Mouse (Mus musculus) embryo, embryonic 10 days (tissue): ENCODE data around the gene Cxcr1.

ENCODE experiments used
- DNase-seq: peaks from one replicate; pipeline ENCODE4 v3.0.0-alpha.2; 2015; ENCODE audit warnings: low spot score

The Cxcr1 gene

GRCm38 (mm10) chr1:74194445-74194844 lies at the start of gene Cxcr1:
Cxcr1 (minus strand) TSS chr1:74194631.
- DNase-seq: no peak

DNA sequence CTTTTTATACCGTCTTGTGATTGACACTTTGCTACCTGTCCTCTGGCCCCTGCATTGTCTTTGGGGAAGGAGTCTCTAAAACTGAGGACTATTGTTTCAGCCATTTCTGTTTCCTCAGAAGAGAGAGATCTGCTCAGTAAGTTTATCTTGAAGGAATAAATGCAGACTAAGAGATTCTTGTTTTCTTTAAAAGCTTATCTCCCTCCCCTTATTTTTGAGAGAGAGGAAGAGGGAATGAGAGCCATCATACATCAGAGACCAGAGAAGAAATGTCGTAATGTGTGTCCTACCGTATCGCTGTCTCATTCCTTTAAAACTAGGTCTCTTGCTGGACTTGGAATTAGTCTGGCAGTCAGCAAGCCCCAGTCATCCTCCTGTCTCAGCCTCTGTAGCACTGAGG lies 46.4 kb upstream of the Cxcr1 start:
- DNase-seq: no peak

GRCm38 (mm10) chr1:74240311-74240710 lies 45.9 kb upstream of the Cxcr1 start:
- no peak for DNase-seq

- DNase-seq: no peak
These were observed 45.2 kb upstream of the Cxcr1 start for GRCm38 (mm10) chr1:74239618-74240017.

GRCm38 (mm10) chr1:74239162-74239561 lies 44.7 kb upstream of the Cxcr1 start:
- no peak for DNase-seq

DNA sequence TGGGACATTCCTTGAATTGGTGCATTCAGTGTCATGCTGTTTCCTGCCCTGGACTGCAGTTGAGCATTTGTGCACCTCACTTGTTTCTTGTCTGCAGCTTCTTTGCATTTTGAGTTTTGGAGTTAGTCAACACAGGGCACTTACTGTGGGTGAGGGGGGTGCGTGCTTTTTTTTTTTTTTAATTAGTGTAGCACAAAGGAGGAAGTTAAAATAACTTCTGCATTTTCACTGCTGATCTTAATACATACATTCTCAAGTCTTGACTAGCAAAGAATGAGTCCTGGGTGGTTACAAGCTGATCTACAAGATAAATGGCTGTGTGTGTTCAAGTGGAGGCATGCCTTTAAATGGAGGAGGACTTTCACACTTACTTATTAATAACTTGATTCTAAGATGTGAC lies 43.7 kb upstream of the Cxcr1 start:
- no peak for DNase-seq

DNA sequence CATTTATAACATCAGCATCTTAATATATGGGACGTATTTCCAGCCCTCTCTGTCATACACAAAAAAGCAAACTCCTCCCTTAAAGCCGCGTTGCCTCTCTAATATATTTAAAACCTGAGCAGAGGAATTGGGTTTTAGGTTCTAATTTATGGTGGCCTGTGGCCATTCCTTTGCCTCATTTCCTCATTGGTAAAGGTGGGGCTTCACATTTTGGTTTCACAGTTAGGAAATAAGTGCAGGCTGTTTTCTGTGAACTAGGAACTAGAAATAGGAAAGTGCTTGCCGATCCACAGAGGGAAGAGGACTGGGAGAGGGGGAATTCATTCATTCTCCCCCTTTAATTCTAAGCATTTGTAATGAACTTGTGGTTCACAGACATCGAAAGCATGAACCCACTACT lies 43.2 kb upstream of the Cxcr1 start:
- no peak for DNase-seq

DNA sequence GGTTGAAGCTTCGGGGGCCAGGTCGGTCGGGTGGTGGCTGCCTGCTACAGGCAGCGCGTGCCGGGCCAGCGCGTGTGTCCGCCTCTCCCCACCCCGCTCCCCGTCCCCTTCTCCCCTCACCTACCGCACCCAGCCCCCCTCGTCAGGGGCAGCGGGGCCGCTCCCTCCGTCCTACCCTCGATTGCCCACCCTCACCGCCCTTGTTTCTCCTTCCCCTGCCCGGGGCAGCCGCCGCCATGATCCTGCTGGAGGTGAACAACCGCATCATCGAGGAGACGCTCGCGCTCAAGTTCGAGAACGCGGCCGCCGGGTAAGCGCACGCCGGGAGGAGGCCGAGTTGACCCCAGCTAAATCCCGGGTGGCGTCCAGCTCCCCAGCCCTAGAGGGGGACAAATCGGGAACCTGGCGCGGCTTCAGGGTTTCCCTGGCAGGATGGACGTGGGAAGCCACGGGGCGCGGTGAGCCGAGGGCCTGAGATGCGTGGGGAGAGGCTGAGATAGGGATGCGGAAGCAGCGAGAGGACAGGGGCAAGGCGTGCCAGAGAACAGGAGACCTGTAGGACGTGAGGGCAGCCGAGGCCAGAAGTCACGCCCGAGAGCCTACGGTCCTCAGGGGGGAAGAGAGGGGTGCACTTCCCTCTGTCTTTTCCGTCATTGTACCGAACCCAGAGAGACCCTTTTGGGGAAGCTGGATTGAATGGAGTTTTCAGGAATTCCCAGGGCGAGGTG lies 42.3 kb upstream of the Cxcr1 start:
- DNase-seq: peak; percentile 49

- peak; percentile 97 for DNase-seq
These were observed 41.6 kb upstream of the Cxcr1 start, which contains the start of gene Arpc2 for GRCm38 (mm10) chr1:74235938-74236589. Arpc2 (plus strand) TSS chr1:74236084.

GRCm38 (mm10) chr1:74230992-74231391 lies 36.6 kb upstream of the Cxcr1 start:
- DNase-seq: no peak

DNA sequence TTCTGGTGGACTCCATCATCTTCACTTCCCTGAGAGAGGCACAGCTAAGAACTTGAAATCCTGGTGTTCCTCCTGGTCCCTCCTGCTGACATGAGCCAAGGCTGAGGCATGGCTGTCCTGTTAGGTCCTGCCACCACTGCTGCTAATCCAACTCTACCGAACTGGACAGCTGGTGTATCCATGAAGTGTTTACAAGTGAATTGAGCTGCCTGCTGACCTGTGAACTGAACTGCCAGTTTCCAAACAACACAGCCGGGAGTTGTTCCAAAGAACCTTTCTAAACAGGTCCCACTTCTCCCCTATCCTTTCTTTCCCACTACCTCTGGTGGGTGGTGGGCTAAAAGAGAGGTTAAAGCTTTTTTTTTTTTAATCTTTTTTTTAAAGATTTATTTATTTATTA lies 35.5 kb upstream of the Cxcr1 start:
- no peak for DNase-seq

- DNase-seq: no peak
These were observed 32.9 kb upstream of the Cxcr1 start for GRCm38 (mm10) chr1:74227317-74227716.

DNA sequence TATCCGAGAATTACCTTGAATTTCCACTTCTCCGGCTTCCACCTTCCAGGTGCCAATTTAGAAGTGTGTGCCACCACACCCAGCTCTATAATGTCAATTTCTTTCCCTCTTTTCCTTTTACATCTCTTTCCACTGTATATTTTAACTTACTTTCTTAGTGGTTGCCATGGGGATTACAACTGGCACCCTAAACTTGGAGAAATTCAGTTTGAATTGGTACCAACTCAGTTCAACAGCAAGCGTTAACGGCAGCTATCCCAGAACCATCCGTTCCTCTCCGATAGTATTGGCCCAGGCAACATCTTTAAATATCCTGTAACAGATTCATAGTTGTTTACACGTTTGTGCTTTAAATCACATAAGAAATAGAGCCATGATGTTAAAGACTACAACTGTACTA lies 25.5 kb upstream of the Cxcr1 start:
- DNase-seq: no peak

GRCm38 (mm10) chr1:74208941-74209340 lies 14.5 kb upstream of the Cxcr1 start:
- no peak for DNase-seq

- DNase-seq: no peak
These were observed 13.5 kb upstream of the Cxcr1 start for GRCm38 (mm10) chr1:74207906-74208305.

DNA sequence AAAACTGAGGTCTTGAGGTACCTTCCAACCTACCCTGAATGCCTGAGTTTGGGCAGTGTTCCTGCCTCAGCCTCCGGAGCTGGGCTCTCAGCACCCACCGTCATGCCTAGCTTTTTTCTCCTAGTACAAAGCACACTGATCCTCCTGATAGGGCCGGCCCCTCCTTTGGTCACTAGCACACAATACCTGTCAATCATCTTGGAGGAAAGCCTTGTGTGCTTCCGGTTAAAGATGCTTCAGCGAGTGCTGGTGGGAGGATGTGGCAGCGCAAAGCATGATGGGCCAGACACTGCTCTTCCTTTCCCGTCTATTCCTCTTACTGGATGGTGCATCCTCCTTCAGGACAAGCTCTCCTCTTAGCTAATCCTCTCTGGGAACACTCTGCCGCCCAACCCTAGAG lies 12.2 kb upstream of the Cxcr1 start:
- no peak for DNase-seq

DNA sequence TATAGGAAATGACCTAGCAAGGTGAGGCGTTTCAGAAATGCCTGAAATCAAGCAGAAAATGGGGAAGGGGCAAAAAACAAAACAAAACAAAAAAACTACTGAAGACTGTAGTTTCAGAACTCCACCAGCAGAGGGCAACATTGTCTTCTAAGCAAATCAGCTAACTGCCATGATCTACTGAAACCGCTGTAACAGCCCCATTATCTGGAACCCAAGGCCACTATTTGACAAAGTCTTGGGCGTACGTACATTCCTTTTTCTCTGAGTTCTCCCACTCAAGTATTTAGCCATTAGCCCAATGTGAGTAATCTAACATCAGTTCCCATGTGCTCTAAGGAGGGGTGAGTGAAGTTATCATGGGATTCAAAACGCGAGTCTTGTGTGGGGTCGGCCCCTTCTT lies 11.4 kb upstream of the Cxcr1 start:
- DNase-seq: peak; percentile 61

GRCm38 (mm10) chr1:74203457-74203856 lies 9.0 kb upstream of the Cxcr1 start:
- DNase-seq: no peak

GRCm38 (mm10) chr1:74201048-74201844 lies 6.8 kb upstream of the Cxcr1 start:
- no peak for DNase-seq

DNA sequence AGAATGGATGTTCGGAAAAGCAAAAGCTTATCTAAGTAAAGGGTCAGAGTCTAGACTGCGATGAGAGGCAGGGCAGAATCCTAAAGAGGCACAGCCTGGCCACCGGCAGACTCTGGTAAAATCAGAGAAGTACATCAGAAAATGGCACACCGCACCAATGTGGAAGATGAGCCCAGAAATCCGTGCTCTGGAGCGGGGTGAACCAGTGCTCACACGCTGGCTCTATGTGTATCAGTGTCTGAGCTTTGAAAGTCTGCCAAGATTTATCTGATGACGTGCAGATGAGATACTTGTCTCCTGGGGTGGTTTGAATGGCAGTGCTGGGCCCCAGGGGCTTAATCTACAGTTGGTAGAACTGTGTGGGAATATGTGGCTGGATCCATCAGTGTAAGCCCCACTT lies 4.6 kb upstream of the Cxcr1 start:
- DNase-seq: no peak

GRCm38 (mm10) chr1:74197726-74198470 lies 3.5 kb upstream of the Cxcr1 start:
- DNase-seq: no peak
